Mouse (Mus musculus): ENCODE data around the gene Nr2f1. TPM values are rescaled to one million over a fixed set of nuclear protein-coding genes. Genes with fewer than 3 reads are reported as not detected.
A peak's percentile ranks its signal among the peaks of the same experiment; 100 is the strongest.

Gene Nr2f1
- total and polyA plus RNA-seq, 2 experiments = 0.37 to 2.2 TPM

DNA sequence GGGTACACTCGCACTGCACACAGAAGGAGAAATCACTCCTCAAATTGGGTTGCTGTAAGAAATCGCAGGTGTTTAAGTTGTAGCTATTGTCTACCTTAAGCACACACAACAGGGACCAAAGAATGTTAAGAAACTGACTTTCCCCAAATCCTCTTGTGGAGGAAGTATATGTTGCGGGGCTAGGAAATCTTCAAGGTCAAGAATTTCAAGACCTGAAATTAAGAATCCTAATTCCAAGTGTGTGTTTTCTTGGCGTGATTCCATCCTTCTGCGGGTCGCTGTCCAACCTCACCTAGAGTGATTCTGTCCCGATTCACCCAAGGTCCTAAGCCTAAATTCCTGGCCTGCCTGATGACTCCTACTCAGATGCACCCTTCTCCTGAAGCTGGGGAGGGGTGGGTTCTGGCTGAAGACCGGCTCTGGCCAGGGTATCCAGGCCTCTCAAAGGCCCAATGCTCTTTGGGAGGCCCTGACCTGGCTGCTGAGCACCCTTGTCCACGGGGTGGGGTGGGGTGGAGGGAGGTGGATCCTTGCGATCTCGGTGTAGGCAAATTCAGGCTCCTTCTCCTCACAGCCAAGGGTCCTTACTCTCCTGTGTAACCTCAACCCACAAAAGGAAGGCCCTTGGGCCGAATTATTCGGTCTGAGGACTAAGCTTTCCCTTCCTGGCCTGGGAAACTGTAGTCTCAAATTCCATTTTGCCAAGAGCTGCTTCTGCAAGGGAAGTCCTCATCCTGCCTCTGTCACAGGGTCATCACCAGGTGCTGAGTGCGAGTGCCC, 11.9 kb upstream of the Nr2f1 start:
- TF ChIP-seq POLR2A (IDR thresholded peaks at IDR 0.05; ENCODE audit: extremely low read depth, insufficient read depth, low read length) (no peak), CTCF (IDR thresholded peaks at IDR 0.05; ENCODE audit: low read depth, low read length) (no peak)
- H3K4me1 ChIP-seq (ENCODE audit: control insufficient read depth, insufficient read depth, low read length) = no peaks in the 10 kb centered on the region
- no peak for DNase-seq (ENCODE audit: extremely low read depth, low read depth, low spot score)
- 24% methylated on average over 14 of the region's 14 CpGs for WGBS
- no peaks in the 10 kb centered on the region for H3K79me2 ChIP-seq (ENCODE audit: control insufficient read depth, insufficient read depth, low read length)
- H3K27me3 ChIP-seq (ENCODE audit: control insufficient read depth, insufficient read depth, low read length) = peaks cover 16% of the 10 kb centered on the region
- no peaks in the 10 kb centered on the region for H3K36me3 ChIP-seq (ENCODE audit: control insufficient read depth, insufficient read depth, low read length)
- no peak overlapping the region for H3K4me3 ChIP-seq (ENCODE audit: insufficient read depth, low read depth, low read length)
- no peak overlapping the region for H3K9ac ChIP-seq (ENCODE audit: low read depth, low read length)
- no peak overlapping the region for H3K27ac ChIP-seq (replicated peaks; ENCODE audit: insufficient read depth, low read depth, low read length)

DNA sequence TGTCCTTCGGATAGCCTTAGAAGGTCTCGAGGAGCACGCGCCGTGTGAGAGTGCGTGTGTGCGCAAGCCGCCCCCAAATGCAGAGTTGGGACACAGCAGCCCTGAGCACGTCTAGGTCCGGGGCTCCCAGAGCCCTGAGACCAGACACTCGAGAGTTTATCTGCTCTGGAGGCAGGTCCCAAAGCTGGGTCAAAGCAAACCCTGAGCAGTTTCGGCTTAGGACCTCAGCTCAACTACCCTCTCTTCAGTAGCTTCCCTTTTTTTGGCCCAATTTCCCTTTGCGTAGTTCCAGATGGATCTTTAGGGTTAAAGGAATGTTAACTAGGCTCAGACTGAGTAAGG, 11.2 kb upstream of the Nr2f1 start:
- DNase-seq (ENCODE audit: extremely low read depth, low read depth, low spot score) = no peak
- no peaks in the 10 kb centered on the region for H3K36me3 ChIP-seq (ENCODE audit: control insufficient read depth, insufficient read depth, low read length)
- H3K9ac ChIP-seq (ENCODE audit: low read depth, low read length) = no peak overlapping the region
- H3K27me3 ChIP-seq (ENCODE audit: control insufficient read depth, insufficient read depth, low read length) = peaks cover 16% of the 10 kb centered on the region
- H3K79me2 ChIP-seq (ENCODE audit: control insufficient read depth, insufficient read depth, low read length) = no peaks in the 10 kb centered on the region
- H3K4me3 ChIP-seq (ENCODE audit: insufficient read depth, low read depth, low read length) = no peak overlapping the region
- TF ChIP-seq POLR2A (IDR thresholded peaks at IDR 0.05; ENCODE audit: extremely low read depth, insufficient read depth, low read length) = no peak
- no peak for TF ChIP-seq CTCF (IDR thresholded peaks at IDR 0.05; ENCODE audit: low read depth, low read length)
- WGBS = 15% methylated on average over 13 of the region's 13 CpGs
- H3K4me1 ChIP-seq (ENCODE audit: control insufficient read depth, insufficient read depth, low read length) = no peaks in the 10 kb centered on the region
- H3K27ac ChIP-seq (replicated peaks; ENCODE audit: insufficient read depth, low read depth, low read length) = no peak overlapping the region

DNA sequence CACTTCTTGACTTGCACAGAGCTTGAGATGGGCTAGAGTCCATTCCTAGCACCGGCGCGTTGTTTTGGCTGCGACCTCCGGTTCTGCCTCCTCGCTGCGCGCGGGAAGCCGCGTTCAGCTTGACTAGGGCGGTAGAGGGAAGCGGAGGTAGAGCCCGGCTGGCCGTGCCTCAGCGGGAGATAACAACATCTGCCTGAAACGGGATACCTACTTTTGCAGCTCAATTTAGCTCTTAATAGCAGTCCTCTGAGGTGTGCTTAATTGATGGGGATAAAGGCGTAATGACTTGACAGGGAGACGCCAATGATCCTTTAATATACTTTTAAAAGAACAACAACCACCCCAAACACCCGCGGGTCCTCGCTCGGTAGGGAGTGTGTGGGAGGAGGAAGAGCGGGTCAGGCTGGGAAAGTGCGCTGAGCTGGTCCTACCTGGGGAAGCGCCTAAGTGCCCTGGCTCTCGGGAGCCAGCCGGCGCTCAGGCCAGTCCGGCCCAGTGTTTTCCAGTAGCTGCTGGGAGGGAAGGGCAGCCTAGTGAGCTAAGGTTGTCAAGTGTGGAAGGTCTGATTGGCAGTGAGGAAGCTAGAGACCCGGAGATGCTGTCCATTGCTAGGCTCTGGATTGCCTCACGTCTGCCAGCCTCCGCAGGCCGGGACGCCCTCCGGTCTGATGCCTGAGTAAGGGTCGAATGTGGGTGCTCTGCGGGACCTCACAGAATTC, 10.6 kb upstream of the Nr2f1 start:
- DNase-seq (ENCODE audit: extremely low read depth, low read depth, low spot score) = no peak
- H3K4me1 ChIP-seq (ENCODE audit: control insufficient read depth, insufficient read depth, low read length) = no peaks in the 10 kb centered on the region
- WGBS = 4% methylated on average over 38 of the region's 38 CpGs
- H3K79me2 ChIP-seq (ENCODE audit: control insufficient read depth, insufficient read depth, low read length) = no peaks in the 10 kb centered on the region
- H3K36me3 ChIP-seq (ENCODE audit: control insufficient read depth, insufficient read depth, low read length) = no peaks in the 10 kb centered on the region
- no peak overlapping the region for H3K9ac ChIP-seq (ENCODE audit: low read depth, low read length)
- TF ChIP-seq POLR2A (IDR thresholded peaks at IDR 0.05; ENCODE audit: extremely low read depth, insufficient read depth, low read length) = no peak
- TF ChIP-seq CTCF (IDR thresholded peaks at IDR 0.05; ENCODE audit: low read depth, low read length) = no peak
- H3K27me3 ChIP-seq (ENCODE audit: control insufficient read depth, insufficient read depth, low read length) = peaks cover 16% of the 10 kb centered on the region
- peak overlapping the region; percentile 23 for H3K4me3 ChIP-seq (ENCODE audit: insufficient read depth, low read depth, low read length)
- no peak overlapping the region for H3K27ac ChIP-seq (replicated peaks; ENCODE audit: insufficient read depth, low read depth, low read length)

DNA sequence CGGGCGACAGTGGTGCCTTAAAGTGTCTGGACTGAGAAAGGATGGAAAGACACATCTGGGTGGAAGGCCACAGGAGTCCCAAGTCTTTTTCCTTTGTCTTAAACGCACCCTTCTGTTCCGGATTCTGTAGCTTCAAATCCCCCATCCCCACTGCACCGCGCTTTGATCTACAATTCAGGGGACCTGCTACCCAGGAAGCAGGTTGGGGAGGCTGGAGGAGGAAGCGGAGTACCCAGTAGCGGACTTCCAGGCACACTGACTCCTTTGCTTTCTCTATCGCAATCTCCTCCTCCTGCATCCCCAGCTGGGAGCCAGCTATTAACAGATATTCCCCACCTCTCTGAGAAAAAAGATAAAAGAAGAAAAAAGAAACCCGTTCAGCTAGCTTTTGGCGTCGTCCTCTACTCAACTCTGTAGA, 10.1 kb upstream of the Nr2f1 start:
- Histone ChIP-seq H3K27me3 (ENCODE audit: control insufficient read depth, insufficient read depth, low read length) (peaks cover 16% of the 10 kb centered on the region), H3K27ac (replicated peaks; ENCODE audit: insufficient read depth, low read depth, low read length) (no peak overlapping the region), H3K79me2 (ENCODE audit: control insufficient read depth, insufficient read depth, low read length) (no peaks in the 10 kb centered on the region), H3K4me3 (ENCODE audit: insufficient read depth, low read depth, low read length) (peak overlapping the region; percentile 23), H3K9ac (ENCODE audit: low read depth, low read length) (no peak overlapping the region), H3K36me3 (ENCODE audit: control insufficient read depth, insufficient read depth, low read length) (no peaks in the 10 kb centered on the region), H3K4me1 (ENCODE audit: control insufficient read depth, insufficient read depth, low read length) (no peaks in the 10 kb centered on the region)
- TF ChIP-seq POLR2A (IDR thresholded peaks at IDR 0.05; ENCODE audit: extremely low read depth, insufficient read depth, low read length) (no peak), CTCF (IDR thresholded peaks at IDR 0.05; ENCODE audit: low read depth, low read length) (no peak)
- 8% methylated on average over 12 of the region's 12 CpGs for WGBS
- no peak for DNase-seq (ENCODE audit: extremely low read depth, low read depth, low spot score)

DNA sequence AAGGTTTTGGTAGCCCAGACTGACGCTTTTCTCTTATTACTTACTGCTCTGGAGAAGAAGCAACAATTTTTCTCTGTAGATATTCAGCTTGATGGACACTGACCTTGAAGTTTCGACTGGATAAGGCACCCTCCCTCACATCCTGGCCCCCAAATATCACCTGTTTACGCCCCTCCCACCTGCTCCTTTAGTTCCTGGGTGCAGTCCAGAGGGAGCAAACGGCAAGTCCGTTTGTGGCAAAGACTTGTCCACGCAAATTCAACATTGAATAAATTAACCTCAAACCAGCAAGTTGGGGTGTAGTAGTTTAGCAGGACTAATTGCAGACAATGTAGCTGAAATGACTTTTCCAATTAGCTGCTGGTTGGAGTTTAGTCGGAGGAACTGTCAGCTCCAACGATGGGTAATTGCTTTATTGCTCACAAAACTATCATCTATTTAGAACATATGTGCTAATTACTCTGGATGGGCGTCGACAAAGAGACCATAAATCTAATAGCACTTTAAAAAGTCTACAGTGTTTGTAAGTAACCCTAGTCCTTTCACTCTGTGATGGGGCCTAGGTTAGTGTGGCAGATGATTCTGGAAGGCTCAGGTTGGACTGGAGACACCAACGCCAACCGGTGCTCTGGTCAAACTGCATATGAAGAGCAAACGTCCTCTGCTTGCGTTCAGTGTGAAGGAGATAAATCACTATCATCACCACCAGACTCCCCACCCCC, 9.3 kb upstream of the Nr2f1 start:
- TF ChIP-seq CTCF (IDR thresholded peaks at IDR 0.05; ENCODE audit: low read depth, low read length) (no peak), POLR2A (IDR thresholded peaks at IDR 0.05; ENCODE audit: extremely low read depth, insufficient read depth, low read length) (no peak)
- Histone ChIP-seq H3K4me1 (ENCODE audit: control insufficient read depth, insufficient read depth, low read length) (no peaks in the 10 kb centered on the region), H3K27ac (replicated peaks; ENCODE audit: insufficient read depth, low read depth, low read length) (no peak overlapping the region), H3K27me3 (ENCODE audit: control insufficient read depth, insufficient read depth, low read length) (peaks cover 16% of the 10 kb centered on the region), H3K9ac (ENCODE audit: low read depth, low read length) (no peak overlapping the region), H3K4me3 (ENCODE audit: insufficient read depth, low read depth, low read length) (no peak overlapping the region), H3K36me3 (ENCODE audit: control insufficient read depth, insufficient read depth, low read length) (no peaks in the 10 kb centered on the region), H3K79me2 (ENCODE audit: control insufficient read depth, insufficient read depth, low read length) (no peaks in the 10 kb centered on the region)
- DNase-seq (ENCODE audit: extremely low read depth, low read depth, low spot score) = no peak
- 21% methylated on average over 14 of the region's 14 CpGs for WGBS
